Comparison of ENCODE assay signal across 26 mouse cellular contexts in genomic region chr1:194901075-194901474, GRCm38 (mm10). TPM values are rescaled to one million over a fixed set of nuclear protein-coding genes. Genes with fewer than 3 reads are reported as not detected.
A peak's percentile ranks its signal among the peaks of the same experiment; 100 is the strongest.
DNase-seq lines count a peak whose midpoint lies in the region; ATAC-seq and TF ChIP-seq lines count a peak whose summit lies in the region.
"Had no signal": no experiment of that assay in that cellular context is flagged by ENCODE, and none has a peak within 500 bp of the region (broad histone marks: within the 10 kb centered on the region; RNA-seq: fewer than 3 reads in every experiment).

No protein-coding gene starts in this region.

- no peaks in the 10 kb centered on the region for H3K79me2 ChIP-seq in MEL (ENCODE audit: control insufficient read depth, insufficient read depth, low read length, poor library complexity)

- TF ChIP-seq CTCF in MEL (IDR thresholded peaks at IDR 0.05 in 2 of 3, conservative IDR thresholded peaks at IDR 0.05 in 1 of 3; ENCODE audit: control insufficient read depth in 1 of 3, insufficient read depth in 1 of 3, low read depth in 2 of 3, low read length in 3 of 3, poor library complexity in 1 of 3, severe bottlenecking in 1 of 3), result no peak
- TF ChIP-seq CTCF in lung, adult 2 months (IDR thresholded peaks at IDR 0.05; ENCODE audit: insufficient read depth, low read length), result no peak

- peak; percentile 34 for DNase-seq in 416B (ENCODE audit: low read depth)
- peak; percentile 72 for DNase-seq in MEL (ENCODE audit: low read depth, low spot score)
- peak; percentile 43 for DNase-seq in MEL-GATA-1-ER (ENCODE audit: extremely low read depth, low read depth)
- no peak for DNase-seq in adrenal gland, postnatal 10 days
- no peak for DNase-seq in adrenal gland, postnatal 4 days (ENCODE audit: low spot score in 2 of 2)
- DNase-seq in frontal cortex, postnatal 36 days (ENCODE audit: low spot score in 2 of 2), result no peak
- no peak for DNase-seq in lung, adult 2 months
- DNase-seq: adrenal gland, adult 2 months; adrenal gland, adult 8-10 months; adrenal gland, postnatal 14 days; adrenal gland, postnatal 25 days; adrenal gland, postnatal 36 days; B cell, adult 2 months; cerebellum, adult 11 months; cerebellum, adult 11-12 months; cerebellum, adult 18-20 months; cerebellum, adult 2 months; cerebellum, adult 8-10 months; cerebellum, adult 9-10 months; cerebellum, adult 9-11 months had no signal

- peak overlapping the region in 1 of 2 experiments; percentile 5; a peak in 2 of 4 replicates for H3K4me3 ChIP-seq in MEL (ENCODE audit: control insufficient read depth in 1 of 2, insufficient read depth in 1 of 2, low read depth in 2 of 2, low read length in 2 of 2)
- H3K4me3 ChIP-seq in lung, adult 2 months (replicated peaks; ENCODE audit: extremely low read depth, low read depth, low read length), result no peak overlapping the region

- peaks cover 0 to 16% of the 10 kb centered on the region in 2 experiments; a peak in 2 of 4 replicates for H3K36me3 ChIP-seq in MEL (ENCODE audit: control insufficient read depth in 1 of 2, insufficient read depth in 2 of 2, low read length in 2 of 2)
- H3K36me3 ChIP-seq: G1E had no signal

- no peak overlapping the region for H3K9ac ChIP-seq in MEL (ENCODE audit: control insufficient read depth, low read depth, low read length, poor library complexity, severe bottlenecking)

- peak; percentile 25 for ATAC-seq in common myeloid progenitor, adult 5-6 weeks (replicated peaks; ENCODE audit: low read depth, poor library complexity, severe bottlenecking)
- ATAC-seq: activated CD4-positive, CD25-positive, alpha-beta regulatory T cell, adult 4 months; CD4-positive, CD25-positive, alpha-beta regulatory T cell, adult 4 months; Patski had no signal

- TF ChIP-seq EP300 in MEL (IDR thresholded peaks at IDR 0.05; ENCODE audit: low read depth in 1 of 2, low read length in 2 of 2), result peak; percentile 71 to 88

- peaks cover 8 to 12% of the 10 kb centered on the region in 2 experiments for H3K4me1 ChIP-seq in MEL (ENCODE audit: control insufficient read depth in 1 of 2, insufficient read depth in 2 of 2, low read length in 2 of 2)
- no peaks in the 10 kb centered on the region for H3K4me1 ChIP-seq in lung, adult 2 months (ENCODE audit: control insufficient read depth, insufficient read depth, low read length)

- H3K9me3 ChIP-seq in MEL (replicated peaks; ENCODE audit: insufficient read depth, low read length), result no peaks in the 10 kb centered on the region
- H3K9me3 ChIP-seq: G1E had no signal

- H3K27ac ChIP-seq in MEL (ENCODE audit: control insufficient read depth, low read depth, low read length), result no peak overlapping the region; the same call in 1 of the 2 replicates

- TF ChIP-seq POLR2A in MEL (IDR thresholded peaks at IDR 0.05; ENCODE audit: control insufficient read depth in 1 of 2, insufficient read depth in 1 of 2, low read depth in 1 of 2, low read length in 2 of 2, poor library complexity in 1 of 2), result no peak
- no peak for TF ChIP-seq POLR2A in lung, adult 2 months (IDR thresholded peaks at IDR 0.05; ENCODE audit: borderline replicate concordance, extremely low read depth, low read depth, low read length)

- no peak for TF ChIP-seq RAD21 in MEL (IDR thresholded peaks at IDR 0.05; ENCODE audit: low read depth, low read length)

- H3K27me3 ChIP-seq in MEL (ENCODE audit: control insufficient read depth in 1 of 2, insufficient read depth in 2 of 2, low read length in 2 of 2), result no peaks in the 10 kb centered on the region; a peak in 1 of 4 replicates
- H3K27me3 ChIP-seq: CH12.LX, Patski had no signal

TF ChIP-seq in MEL, 35 proteins besides CTCF, POLR2A, EP300 and RAD21:
- TF ChIP-seq SIN3A (IDR thresholded peaks at IDR 0.05; ENCODE audit: low read length) (peak; percentile 48; the same call in 1 of the 2 replicates), JUND (IDR thresholded peaks at IDR 0.05; ENCODE audit: low read depth, low read length) (no peak), ZC3H11A (IDR thresholded peaks at IDR 0.05; ENCODE audit: low read depth, low read length) (no peak; the same call in 1 of the 2 replicates), TBP (IDR thresholded peaks at IDR 0.05; ENCODE audit: low read depth, low read length) (peak; percentile 68; the same call in 1 of the 2 replicates), MAZ (IDR thresholded peaks at IDR 0.05; ENCODE audit: low read depth, low read length) (no peak), CHD1 (IDR thresholded peaks at IDR 0.05; ENCODE audit: low read depth, low read length) (no peak), GATA1 (IDR thresholded peaks at IDR 0.05; ENCODE audit: low read depth, low read length) (peak; percentile 86), ZMIZ1 (IDR thresholded peaks at IDR 0.05; ENCODE audit: low read depth, low read length) (no peak), TCF12 (IDR thresholded peaks at IDR 0.05; ENCODE audit: low read depth, low read length) (no peak), MEF2A (IDR thresholded peaks at IDR 0.05; ENCODE audit: extremely low read depth, insufficient replicate concordance, low read depth, low read length, poor library complexity, severe bottlenecking) (no peak), USF1 (IDR thresholded peaks at IDR 0.05; ENCODE audit: low read depth, low read length) (no peak), USF2 (IDR thresholded peaks at IDR 0.05; ENCODE audit: borderline replicate concordance in 1 of 2, insufficient read depth in 1 of 2, low read depth in 1 of 2, low read length in 2 of 2) (no peak), MYC (IDR thresholded peaks at IDR 0.05; ENCODE audit: low read depth, low read length) (peak; percentile 20; the same call in 1 of the 2 replicates), SMC3 (IDR thresholded peaks at IDR 0.05; ENCODE audit: low read depth, low read length) (no peak), RCOR1 (IDR thresholded peaks at IDR 0.05; ENCODE audit: low read depth, low read length) (peak; percentile 42), POLR2AphosphoS2 (IDR thresholded peaks at IDR 0.05; ENCODE audit: low read length) (no peak), HCFC1 (IDR thresholded peaks at IDR 0.05; ENCODE audit: low read depth, low read length) (no peak), KAT2A (conservative IDR thresholded peaks at IDR 0.05; ENCODE audit: low read depth, low read length) (no peak), ELF1 (IDR thresholded peaks at IDR 0.05; ENCODE audit: low read depth, low read length) (peak; percentile 70; the same call in 1 of the 2 replicates), CHD2 (IDR thresholded peaks at IDR 0.05; ENCODE audit: low read length) (no peak), GABPA (IDR thresholded peaks at IDR 0.05; ENCODE audit: low read depth, low read length) (no peak), MAFK (IDR thresholded peaks at IDR 0.05; ENCODE audit: borderline replicate concordance, low read depth, low read length) (peak; percentile 22; the same call in 1 of the 2 replicates), E2F4 (IDR thresholded peaks at IDR 0.05; ENCODE audit: borderline replicate concordance, low read depth, low read length) (no peak), MAX (IDR thresholded peaks at IDR 0.05; ENCODE audit: low read length) (no peak), MXI1 (IDR thresholded peaks at IDR 0.05; ENCODE audit: low read depth, low read length) (no peak), ETS1 (IDR thresholded peaks at IDR 0.05; ENCODE audit: low read depth, low read length) (no peak), ZKSCAN1 (IDR thresholded peaks at IDR 0.05; ENCODE audit: low read depth, low read length) (no peak), TAL1 (IDR thresholded peaks at IDR 0.05; ENCODE audit: low read length) (no peak), UBTF (IDR thresholded peaks at IDR 0.05; ENCODE audit: borderline replicate concordance, insufficient read depth, low read depth, low read length) (no peak), ZNF384 (IDR thresholded peaks at IDR 0.05; ENCODE audit: low read depth, low read length) (peak; percentile 84), BHLHE40 (IDR thresholded peaks at IDR 0.05; ENCODE audit: borderline replicate concordance, low read depth, low read length) (no peak), NRF1 (IDR thresholded peaks at IDR 0.05; ENCODE audit: insufficient read depth, low read depth, low read length, poor library complexity, severe bottlenecking) (no peak)

RNA-seq across cellular contexts. Expression of gene Cd34, which starts 37.5 kb away (rescaled TPM):
- total RNA-seq in MEL (2012; rRNA removed), result 0.10 TPM in 1 of 2 replicates, not detected in the other
- under 1 TPM in 1 of 2 experiments, not detected in 1; 0.14 TPM for polyA plus RNA-seq in MEL (2012; ENCODE audit: insufficient read depth in 1 of 2, insufficient read length in 2 of 2, low read depth in 1 of 2, low replicate concordance in 2 of 2, missing spikeins in 1 of 2)
- total RNA-seq in common myeloid progenitor, adult 5-6 weeks (2017), result 546 and 601 TPM in 2 replicates
- total RNA-seq in adrenal gland, postnatal 10 days (2021), result 100 to 1,000 TPM; 109 to 127 TPM
- total RNA-seq in adrenal gland, postnatal 4 days (2021), result 100 to 1,000 TPM in 1 of 2 experiments, 10 to 100 TPM in 1; 99.5 to 102 TPM
- 79.8 and 101 TPM in 2 replicates for polyA plus RNA-seq in lung, adult 2 months (2012; rRNA removed)
- total RNA-seq: CH12.LX had no signal

Comparison
In these comparisons a context has a peak if more than half of its experiments do, and no peak if none do; other contexts are left out.
1. DNase-seq: peak in 416B (single experiment), MEL (single experiment) and MEL-GATA-1-ER (single experiment); none in adrenal gland, postnatal 10 days (single experiment), adrenal gland, postnatal 4 days (0 of 2), frontal cortex, postnatal 36 days (0 of 2) and lung, adult 2 months (single experiment).
2. RNA of gene Cd34, which starts 37.5 kb away (total RNA-seq): 546 to 601 TPM in common myeloid progenitor, adult 5-6 weeks, 109 to 127 TPM in adrenal gland, postnatal 10 days and 99.5 to 102 TPM in adrenal gland, postnatal 4 days; 0.10 TPM in MEL; every median in the first group is over 10 times any median in the second.